Mouse (Mus musculus) kidney, adult 11 months (tissue): ENCODE measurements around the gene Cacna1c.

Source experiments
- DNase-seq: peaks from one replicate; pipeline ENCODE4 v3.0.0; 2022

Gene Cacna1c

GRCm38 (mm10) chr6:118952377-118952776 is 243.8 kb downstream of the Cacna1c start:
- no peak for DNase-seq

- no peak for DNase-seq
Measured at GRCm38 (mm10) chr6:118950190-118950589, 246.0 kb downstream of the Cacna1c start.

- DNase-seq: no peak
Measured at GRCm38 (mm10) chr6:118947286-118947685, 248.9 kb downstream of the Cacna1c start.

GRCm38 (mm10) chr6:118946660-118947059 is 249.6 kb downstream of the Cacna1c start:
- no peak for DNase-seq

GRCm38 (mm10) chr6:118944093-118944492 is 252.1 kb downstream of the Cacna1c start:
- no peak for DNase-seq

GRCm38 (mm10) chr6:118941816-118942215 is 254.4 kb downstream of the Cacna1c start:
- DNase-seq: no peak

GRCm38 (mm10) chr6:118941036-118941435 is 255.2 kb downstream of the Cacna1c start:
- no peak for DNase-seq

GRCm38 (mm10) chr6:118939626-118940025 is 256.6 kb downstream of the Cacna1c start:
- DNase-seq: no peak

GRCm38 (mm10) chr6:118938386-118939096 is 257.7 kb downstream of the Cacna1c start:
- no peak for DNase-seq

GRCm38 (mm10) chr6:118937536-118937935 is 258.7 kb downstream of the Cacna1c start:
- no peak for DNase-seq

- DNase-seq: no peak
Measured at GRCm38 (mm10) chr6:118935520-118936415, 260.4 kb downstream of the Cacna1c start.

GRCm38 (mm10) chr6:118934243-118934902 is 261.8 kb downstream of the Cacna1c start:
- DNase-seq: no peak

GRCm38 (mm10) chr6:118933017-118933594 is 263.1 kb downstream of the Cacna1c start:
- no peak for DNase-seq

GRCm38 (mm10) chr6:118932002-118932700 is 264.1 kb downstream of the Cacna1c start:
- DNase-seq: no peak

- DNase-seq: no peak
Measured at GRCm38 (mm10) chr6:118926669-118927068, 269.5 kb downstream of the Cacna1c start.

- no peak for DNase-seq
Measured at GRCm38 (mm10) chr6:118924426-118924825, 271.8 kb downstream of the Cacna1c start.

- DNase-seq: no peak
Measured at GRCm38 (mm10) chr6:118923926-118924325, 272.3 kb downstream of the Cacna1c start.

- DNase-seq: no peak
Measured at GRCm38 (mm10) chr6:118923212-118923577, 273.0 kb downstream of the Cacna1c start.

- peak; percentile 19 for DNase-seq
Measured at GRCm38 (mm10) chr6:118922328-118923211, 273.6 kb downstream of the Cacna1c start.

- DNase-seq: no peak
Measured at GRCm38 (mm10) chr6:118908176-118908575, 288.0 kb downstream of the Cacna1c start.

- DNase-seq: no peak
Measured at GRCm38 (mm10) chr6:118907704-118908103, 288.5 kb downstream of the Cacna1c start.
